Mouse (Mus musculus) embryonic facial prominence, embryonic 11.5 days (tissue): ENCODE data around the gene Tlx2. TPM values are rescaled to one million over a fixed set of nuclear protein-coding genes. Genes with fewer than 3 reads are reported as not detected.

ENCODE experiments used
- ATAC-seq: fragments of 200-750 bp; cut with Nextera tagmentation; replicated peaks from 2 replicates; pipeline ENCODE4 v1.8.0; 2017; ENCODE audit warnings: low read depth; ENCODE audit not compliant: insufficient number of reproducible peaks, low FRiP score, low TSS enrichment
- DNase-seq: peaks from one replicate; pipeline ENCODE4 v3.0.0-alpha.2; 2015; ENCODE audit warnings: low spot score
- H3K27ac ChIP-seq: fragments of 300-500 bp; sonication (generic); replicated peaks from 2 replicates; pipeline ENCODE4 v1.5.1; 2014; ENCODE audit warnings: mild to moderate bottlenecking, low read depth, low read length, control low read depth
- H3K27me3 ChIP-seq: fragments of 300-500 bp; sonication (generic); 2 replicates; pipeline ENCODE4 v1.6.1; 2014; ENCODE audit warnings: mild to moderate bottlenecking, low read length, moderate library complexity, mixed read lengths; ENCODE audit not compliant: control insufficient read depth, insufficient read depth
- H3K36me3 ChIP-seq: fragments of 300-500 bp; sonication (generic); replicated peaks from 2 replicates; pipeline ENCODE4 v1.6.1; 2014; ENCODE audit warnings: low read depth, mild to moderate bottlenecking, low read length, moderate library complexity, mixed read lengths; ENCODE audit not compliant: control insufficient read depth, insufficient read depth
- H3K4me1 ChIP-seq: fragments of 300-500 bp; sonication (generic); 2 replicates; pipeline ENCODE4 v1.6.1; 2014; ENCODE audit warnings: low read length, mixed read lengths; ENCODE audit not compliant: control insufficient read depth, insufficient read depth
- H3K4me2 ChIP-seq: fragments of 300-500 bp; sonication (generic); 2 replicates; pipeline ENCODE4 v1.6.1; 2014; ENCODE audit warnings: low read depth, mild to moderate bottlenecking, control low read depth, low read length, moderate library complexity
- H3K4me3 ChIP-seq: fragments of 300-500 bp; sonication (generic); 2 replicates; pipeline ENCODE4 v1.5.1; 2014; ENCODE audit warnings: low read depth, low read length, control low read depth
- H3K9ac ChIP-seq: fragments of 300-500 bp; sonication (generic); replicated peaks from 2 replicates; pipeline ENCODE4 v1.6.1; 2014; ENCODE audit warnings: mild to moderate bottlenecking, control low read depth, low read length
- H3K9me3 ChIP-seq: fragments of 300-500 bp; sonication (generic); replicated peaks from 2 replicates; pipeline ENCODE4 v1.6.1; 2016; ENCODE audit warnings: mild to moderate bottlenecking, low read length, inconsistent platforms, mixed read lengths; ENCODE audit not compliant: control insufficient read depth
- WGBS: fragments of 180-500 bp; shearing (Covaris S2); extraction: QIAGEN DNeasy Blood & Tissue Kit; methylation state at CpG from one replicate; pipeline ENCODE4 v1.1.7; 2014; 5-methylcytosine and 5-hydroxymethylcytosine counted together
- polyA plus RNA-seq: library from polyadenylated mRNA; unstranded; fragments of >200 nt; fragmentation: Nextera tagmentation; extraction: Ambion mirVana; gene quantifications from 2 replicates; pipeline ENCODE4 v1.2.1, GENCODE M21; 2014

The Tlx2 gene
- polyA plus RNA-seq, 1 experiment from 2014 or later: 7.9 TPM

DNA sequence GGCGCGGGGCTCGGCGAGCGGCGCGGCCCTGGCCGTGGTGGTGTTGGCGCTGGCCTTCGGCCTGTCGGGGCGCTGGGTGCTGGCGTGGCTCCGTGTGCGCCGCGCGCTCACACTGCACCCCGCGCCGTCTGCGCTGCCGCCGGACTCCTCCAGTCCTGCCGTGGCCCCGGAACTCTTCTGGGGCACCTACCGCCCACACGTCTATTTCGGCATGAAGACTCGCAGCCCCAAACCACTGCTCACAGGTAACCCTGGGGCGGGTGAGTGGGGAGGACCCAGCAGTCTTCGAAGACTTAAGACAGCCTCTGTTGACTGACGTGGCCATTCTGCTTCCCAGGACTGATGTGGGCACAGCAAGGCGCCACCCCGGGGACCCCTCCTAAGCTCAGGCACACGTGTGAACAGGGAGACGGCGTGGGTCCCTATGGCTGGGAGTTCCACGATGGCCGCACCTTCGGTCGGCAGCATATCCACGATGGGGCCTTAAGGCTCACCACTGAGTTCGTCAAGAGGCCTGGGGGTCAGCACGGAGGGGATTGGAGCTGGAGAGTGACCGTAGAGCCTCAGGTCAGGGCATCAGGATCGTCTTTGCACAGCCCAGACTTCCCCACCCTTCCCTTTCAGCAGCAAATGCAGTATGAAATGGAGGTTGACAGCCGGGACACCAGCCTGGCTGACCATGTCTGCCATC, 45.7 kb upstream of the Tlx2 start:
- DNase-seq (no peak), ATAC-seq (peak; percentile 31)
- peak overlapping the region; percentile 78 for H3K4me2 ChIP-seq
- H3K27ac ChIP-seq: 0 out of 2 replicates have a peak overlapping the region, but pooled peaks have one; percentile 5
- H3K9me3 ChIP-seq: no peaks in the 10 kb centered on the region
- H3K36me3 ChIP-seq: no peaks in the 10 kb centered on the region; the same call in 1 of the 2 replicates
- WGBS: 3% methylated on average over 46 of the region's 48 CpGs
- H3K4me1 ChIP-seq: peaks cover 5% of the 10 kb centered on the region
- no peaks in the 10 kb centered on the region for H3K27me3 ChIP-seq
- H3K4me3 ChIP-seq: peak overlapping the region; percentile 75
- peak overlapping the region; percentile 85 for H3K9ac ChIP-seq

DNA sequence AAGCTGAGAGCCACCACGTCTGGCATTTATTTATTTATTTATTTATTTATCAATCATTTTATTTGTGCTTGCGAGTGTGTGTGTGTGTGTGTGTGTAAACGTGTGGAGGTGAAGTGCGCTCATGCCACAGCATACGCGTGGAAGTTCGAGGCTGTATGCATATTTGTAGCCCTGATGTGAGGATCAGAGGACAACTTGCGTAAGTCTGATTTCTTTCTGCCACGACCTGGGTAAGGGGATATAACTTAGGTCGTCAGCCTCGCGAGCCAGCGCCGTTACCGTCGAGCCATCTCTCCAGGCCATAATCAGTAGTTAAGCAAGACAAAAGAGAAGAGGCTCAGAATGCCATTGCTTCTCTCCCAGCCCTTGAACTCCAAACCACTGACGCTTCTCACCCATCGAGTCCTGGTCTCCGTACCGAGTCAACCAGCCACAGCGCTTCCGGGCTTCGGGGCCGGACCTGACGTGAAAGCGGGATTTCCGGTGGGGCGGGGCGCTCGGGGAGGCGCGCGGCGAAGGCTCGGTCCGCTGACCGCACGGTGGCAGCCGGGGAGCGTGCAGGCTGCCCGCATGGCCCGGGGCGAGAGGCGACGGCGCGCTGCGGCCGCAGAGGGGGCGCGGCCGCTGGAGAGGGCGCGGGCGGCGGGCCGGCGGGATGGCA, 45.0 kb upstream of the Tlx2 start, which contains the start of gene Mogs:
TSS of gene Mogs (plus strand) at position 486 of the 661 bp plus-strand sequence.
- no peaks in the 10 kb centered on the region for H3K27me3 ChIP-seq
- H3K4me2 ChIP-seq: peak within 1 kb of the TSS; percentile 78
- WGBS: 1% methylated on average over 58 of the region's 58 CpGs
- peak; percentile 72 for ATAC-seq
- peak within 1 kb of the TSS; percentile 75 for H3K4me3 ChIP-seq
- DNase-seq: peak; percentile 95
- no peaks in the 10 kb centered on the region for H3K9me3 ChIP-seq
- 0 out of 2 replicates have a peak within 1 kb of the TSS, but pooled peaks have one; percentile 5 for H3K27ac ChIP-seq
- H3K36me3 ChIP-seq: no peaks in the 10 kb centered on the region; the same call in 1 of the 2 replicates
- peak within 1 kb of the TSS; percentile 85 for H3K9ac ChIP-seq
- peaks cover 4% of the 10 kb centered on the region for H3K4me1 ChIP-seq

DNA sequence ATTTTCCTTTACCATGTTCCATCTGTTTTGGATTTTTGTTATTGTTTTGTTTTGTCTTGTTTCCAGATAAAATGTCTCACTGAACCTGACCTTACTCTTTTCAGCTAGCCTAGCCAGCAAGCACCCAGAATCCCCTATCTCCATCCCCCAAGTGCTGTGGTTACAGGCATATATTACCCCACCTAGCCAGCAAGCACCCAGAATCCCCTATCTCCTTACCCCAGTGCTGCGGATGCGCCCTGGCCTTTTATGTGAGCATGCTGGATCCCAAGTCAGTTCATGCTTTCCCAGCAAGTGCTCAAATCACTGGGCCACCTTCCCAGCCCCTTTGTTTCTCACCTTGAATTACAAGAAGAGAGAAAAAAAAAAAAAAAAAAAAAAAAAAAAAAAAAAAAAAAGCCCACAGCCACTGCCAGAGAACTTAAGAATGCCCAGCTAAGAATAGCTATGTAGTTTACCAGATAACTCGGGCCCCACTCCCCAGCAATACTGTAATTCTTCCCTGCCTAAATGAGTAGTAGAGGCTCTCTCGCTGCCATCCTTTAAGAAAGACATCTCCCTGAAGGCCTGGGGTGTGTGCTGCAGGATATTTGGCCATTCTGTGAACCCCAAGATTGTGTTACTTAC, 41.5 kb upstream of the Tlx2 start:
- WGBS: 93% methylated on average over 4 of the region's 4 CpGs
- H3K4me1 ChIP-seq: no peaks in the 10 kb centered on the region; the same call in 1 of the 2 replicates
- DNase-seq: no peak

DNA sequence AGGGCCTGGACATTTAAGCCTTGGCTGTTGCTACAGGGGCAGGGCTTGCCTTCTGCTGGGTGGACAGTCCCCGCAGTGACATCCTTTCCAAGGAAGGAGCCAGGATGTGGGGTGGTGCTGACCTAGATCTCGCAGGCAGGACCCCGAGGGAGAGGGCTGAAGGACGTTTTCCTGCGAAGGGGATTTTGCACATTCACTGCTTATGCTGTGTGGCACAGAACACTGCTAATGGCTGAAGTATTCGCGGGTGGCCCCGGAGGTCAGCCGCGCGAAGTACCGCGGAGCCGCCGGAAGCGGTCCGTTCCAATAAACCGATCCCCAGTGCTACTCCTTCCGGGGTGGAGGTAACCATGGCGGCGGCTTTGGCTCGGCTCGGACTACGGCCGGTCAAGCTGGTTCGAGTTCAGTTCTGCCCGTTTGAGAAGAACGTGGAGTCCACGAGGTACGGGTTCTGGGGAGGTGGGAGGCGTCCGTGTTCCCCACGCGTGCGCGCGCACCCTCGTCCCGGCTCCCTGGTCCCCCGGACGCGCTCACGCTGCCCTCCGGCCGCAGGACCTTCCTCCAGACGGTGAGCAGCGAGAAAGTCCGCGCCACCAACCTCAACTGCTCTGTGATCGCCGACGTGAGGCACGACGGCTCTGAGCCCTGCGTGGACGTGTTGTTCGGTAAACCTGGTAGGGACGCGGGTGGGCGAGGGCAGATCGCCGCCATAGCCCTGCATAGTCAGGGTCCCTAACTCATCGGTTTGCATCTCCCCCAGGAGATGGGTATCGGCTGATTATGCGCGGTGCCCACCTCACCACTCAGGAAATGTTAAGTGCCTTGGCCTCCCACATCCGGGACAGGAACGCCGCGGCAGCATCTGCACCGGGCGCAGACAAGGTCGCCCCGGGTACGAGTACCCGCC, 38.9 kb upstream of the Tlx2 start, which contains the start of gene Mrpl53:
TSS of gene Mrpl53 (plus strand) at position 279 of the 907 bp plus-strand sequence.
- H3K27me3 ChIP-seq: no peaks in the 10 kb centered on the region
- no peaks in the 10 kb centered on the region for H3K9me3 ChIP-seq
- peak within 1 kb of the TSS; percentile 87 for H3K4me2 ChIP-seq
- peak; percentile 81 for ATAC-seq
- no peaks in the 10 kb centered on the region for H3K36me3 ChIP-seq
- peak; percentile 84 for DNase-seq
- under 1% methylated on average over 75 of the region's 76 CpGs for WGBS
- no peaks in the 10 kb centered on the region; the same call in 1 of the 2 replicates for H3K4me1 ChIP-seq
- H3K9ac ChIP-seq: peak within 1 kb of the TSS; percentile 96
- H3K27ac ChIP-seq: peak within 1 kb of the TSS; percentile 65
- H3K4me3 ChIP-seq: peak within 1 kb of the TSS; percentile 89

More for the DNA sequence above, 41.5 kb upstream of the Tlx2 start:
- Histone ChIP-seq H3K9me3 (no peaks in the 10 kb centered on the region), H3K36me3 (no peaks in the 10 kb centered on the region), H3K9ac (no peak overlapping the region), H3K4me2 (no peak overlapping the region), H3K27ac (no peak overlapping the region), H3K27me3 (no peaks in the 10 kb centered on the region), H3K4me3 (no peak overlapping the region)
- no peak for ATAC-seq

DNA sequence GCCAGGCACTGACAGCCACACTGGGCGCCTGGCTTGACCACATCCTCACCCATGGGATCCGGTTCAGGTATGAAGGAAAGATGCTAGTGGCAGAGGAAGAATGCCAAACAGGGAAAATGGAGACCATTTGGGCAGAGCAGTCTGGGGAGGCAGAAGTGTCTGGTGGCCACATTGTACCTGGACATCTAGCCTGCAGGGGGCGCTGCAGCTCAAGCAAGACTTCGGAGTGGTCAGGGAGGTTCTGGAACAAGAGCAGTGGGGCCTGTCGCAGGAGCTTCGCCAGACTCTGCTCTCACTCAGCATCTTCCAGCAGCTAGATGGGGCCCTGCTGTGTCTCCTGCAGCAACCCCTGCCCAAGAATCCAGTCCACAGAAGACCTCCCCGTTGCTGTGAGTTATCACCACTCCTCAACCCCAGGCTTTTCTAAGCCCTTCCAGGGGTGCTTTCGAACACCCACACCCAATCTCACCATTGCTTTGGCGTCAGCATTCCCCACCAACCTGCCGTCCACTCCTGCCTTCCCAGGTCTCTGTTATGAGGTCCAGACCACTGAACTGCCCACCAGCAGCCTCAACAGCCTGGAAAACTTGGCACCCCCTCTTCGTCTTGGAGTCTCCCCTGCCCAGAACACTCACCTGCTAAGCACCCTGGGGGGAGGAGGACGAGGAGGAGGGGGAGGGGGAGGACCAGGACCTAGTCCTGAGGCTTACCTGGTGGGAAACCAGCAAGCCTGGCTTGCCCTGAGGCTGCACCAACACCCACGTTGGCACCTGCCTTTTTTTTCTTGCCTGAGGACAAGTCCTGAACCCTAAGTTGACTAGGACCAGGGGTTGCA, 37.7 kb upstream of the Tlx2 start:
- H3K4me3 ChIP-seq: no peak overlapping the region
- H3K27me3 ChIP-seq: no peaks in the 10 kb centered on the region; the same call in none of the 2 replicates
- H3K27ac ChIP-seq: no peak overlapping the region; the same call in 1 of the 2 replicates
- ATAC-seq (no peak; the same call in 1 of the 2 replicates), DNase-seq (peak; percentile 82)
- peak overlapping the region; percentile 87; the same call in 1 of the 2 replicates for H3K4me2 ChIP-seq
- H3K36me3 ChIP-seq: no peaks in the 10 kb centered on the region
- peaks cover 2% of the 10 kb centered on the region for H3K4me1 ChIP-seq
- no peaks in the 10 kb centered on the region for H3K9me3 ChIP-seq
- H3K9ac ChIP-seq: peak overlapping the region; percentile 96
- 31% methylated on average over 13 of the region's 13 CpGs for WGBS

DNA sequence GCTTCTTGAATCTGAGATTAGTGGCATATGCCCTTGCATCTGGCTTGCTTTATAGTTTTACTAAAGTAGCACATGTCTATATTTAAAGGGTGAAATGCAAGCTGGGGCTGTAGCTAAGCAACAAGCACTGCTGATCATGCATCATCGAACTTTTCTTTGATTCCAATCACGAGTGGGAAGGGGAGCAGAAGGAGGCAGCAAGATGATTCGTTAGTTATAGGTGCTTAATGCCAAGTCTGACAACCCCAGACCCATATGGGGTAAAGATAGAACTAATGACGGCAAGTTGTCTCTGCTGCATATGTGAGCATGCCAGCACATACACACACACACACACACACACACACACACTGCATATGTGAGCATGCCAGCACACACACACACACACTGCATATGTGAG, 34.1 kb upstream of the Tlx2 start:
- no peak for ATAC-seq
- H3K4me1 ChIP-seq: peaks cover 3% of the 10 kb centered on the region
- no peaks in the 10 kb centered on the region for H3K9me3 ChIP-seq
- whole genome bisulfite sequencing: 81% methylated on average over 4 of the region's 4 CpGs
- DNase-seq: no peak
- no peak overlapping the region for H3K9ac ChIP-seq
- no peak overlapping the region for H3K4me3 ChIP-seq
- no peaks in the 10 kb centered on the region for H3K36me3 ChIP-seq
- no peaks in the 10 kb centered on the region; the same call in none of the 2 replicates for H3K27me3 ChIP-seq
- no peak overlapping the region for H3K4me2 ChIP-seq
- no peak overlapping the region for H3K27ac ChIP-seq
